Mouse (Mus musculus) granulocyte monocyte progenitor cell, adult 5-6 weeks (primary cell): Measurements from ENCODE around the gene Ubl5. TPM values are rescaled to one million over a fixed set of nuclear protein-coding genes. Genes with fewer than 3 reads are reported as not detected.

Experiments
- ATAC-seq: replicated peaks from 2 replicates; pipeline ENCODE4 v1.8.0; 2016; ENCODE audit warnings: mild to moderate bottlenecking, moderate TSS enrichment, inconsistent platforms; ENCODE audit not compliant: poor library complexity, severe bottlenecking
- total RNA-seq, 2 experiments: library from RNA; stranded (forward) in 1 of 2; stranded (reverse) in 1 of 2; fragments of 200-712, 200-1000 nt in 1 of 2; fragments of >200 nt in 1 of 2; fragmentation: Nextera tagmentation in 1 of 2; gene quantifications; 2 replicates each; pipeline ENCODE4 v1.2.3; 2014 to 2017

Gene Ubl5
- total RNA-seq, 2 experiments from 2014 or later, result 107 to 544 TPM

DNA sequence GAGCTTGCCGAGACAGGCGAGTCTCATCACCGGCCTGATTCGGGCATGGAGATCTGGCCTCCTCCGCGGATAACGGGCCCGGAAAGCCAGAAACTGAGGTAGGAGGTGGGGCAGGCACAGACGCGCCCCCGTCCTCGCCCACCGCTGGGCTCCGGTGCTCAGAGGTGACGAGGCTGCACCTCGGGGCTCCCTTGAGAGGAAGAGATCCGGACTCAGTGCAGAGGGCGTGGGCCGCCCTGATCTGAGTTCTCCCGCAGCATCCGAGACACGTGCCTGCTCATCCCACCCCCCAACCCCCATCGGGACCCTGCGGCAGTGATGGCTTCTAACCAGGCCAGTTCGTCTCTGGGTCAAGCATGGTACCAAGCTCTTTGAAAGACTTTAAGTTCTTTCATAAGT is 9.6 kb downstream of the Ubl5 start:
- peak; percentile 31 for ATAC-seq

- no peak for ATAC-seq
These were observed 11.2 kb downstream of the Ubl5 start for GRCm38 (mm10) chr9:20653859-20654258.

DNA sequence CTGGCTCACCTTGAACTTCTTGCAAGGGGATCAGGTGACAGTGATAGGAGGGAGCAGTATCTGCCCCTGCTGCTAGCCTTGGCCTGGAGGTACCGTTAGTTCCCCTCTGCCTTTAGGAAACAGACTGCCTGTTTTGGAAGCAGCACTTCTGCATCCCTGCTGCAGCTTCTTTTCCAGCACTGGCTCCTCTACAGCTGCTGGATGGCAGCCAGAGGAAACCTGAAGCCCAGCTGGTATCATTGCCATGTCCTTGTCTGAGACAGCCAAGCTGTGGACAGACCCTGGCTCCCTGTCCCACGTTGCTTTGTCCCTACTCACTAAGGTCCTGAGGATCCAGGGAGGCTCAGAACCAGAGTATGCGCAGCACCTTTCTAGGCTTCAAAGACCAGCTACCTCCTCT is 14.9 kb downstream of the Ubl5 start:
- no peak for ATAC-seq

- ATAC-seq, result peak; percentile 79
These were observed 19.6 kb downstream of the Ubl5 start for GRCm38 (mm10) chr9:20662325-20662724.

GRCm38 (mm10) chr9:20662874-20663273 is 20.2 kb downstream of the Ubl5 start:
- ATAC-seq, result no peak

- ATAC-seq, result no peak
These were observed 21.3 kb downstream of the Ubl5 start for GRCm38 (mm10) chr9:20663956-20664355.

- ATAC-seq, result no peak
These were observed 21.7 kb downstream of the Ubl5 start for GRCm38 (mm10) chr9:20664366-20664765.

- no peak for ATAC-seq
These were observed 22.4 kb downstream of the Ubl5 start for GRCm38 (mm10) chr9:20664982-20665637.

DNA sequence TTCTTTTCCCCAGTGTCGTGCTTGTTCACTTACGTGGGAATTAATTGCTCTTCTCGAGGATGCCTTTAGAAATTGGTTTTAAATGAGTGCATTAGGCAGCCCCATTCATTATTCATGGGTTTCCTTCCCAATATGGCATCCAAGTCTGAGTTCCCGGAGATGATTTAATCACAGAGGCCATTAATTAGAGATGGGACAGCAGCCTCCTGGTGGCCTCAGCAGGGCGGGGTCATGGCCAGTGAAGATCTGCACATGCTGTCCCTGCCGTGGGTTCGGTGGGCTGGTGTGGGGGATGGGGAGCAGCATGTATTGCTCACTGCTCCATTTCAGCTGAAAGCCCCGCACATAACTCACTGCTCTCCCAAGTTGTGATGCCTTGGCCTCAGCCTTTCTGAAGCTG is 23.2 kb downstream of the Ubl5 start:
- ATAC-seq, result no peak

- no peak for ATAC-seq
These were observed 23.9 kb downstream of the Ubl5 start for GRCm38 (mm10) chr9:20666510-20667034.

- ATAC-seq, result no peak
These were observed 25.4 kb downstream of the Ubl5 start for GRCm38 (mm10) chr9:20668065-20668464.

- ATAC-seq, result peak; percentile 60
These were observed 29.4 kb downstream of the Ubl5 start for GRCm38 (mm10) chr9:20672047-20672446.

DNA sequence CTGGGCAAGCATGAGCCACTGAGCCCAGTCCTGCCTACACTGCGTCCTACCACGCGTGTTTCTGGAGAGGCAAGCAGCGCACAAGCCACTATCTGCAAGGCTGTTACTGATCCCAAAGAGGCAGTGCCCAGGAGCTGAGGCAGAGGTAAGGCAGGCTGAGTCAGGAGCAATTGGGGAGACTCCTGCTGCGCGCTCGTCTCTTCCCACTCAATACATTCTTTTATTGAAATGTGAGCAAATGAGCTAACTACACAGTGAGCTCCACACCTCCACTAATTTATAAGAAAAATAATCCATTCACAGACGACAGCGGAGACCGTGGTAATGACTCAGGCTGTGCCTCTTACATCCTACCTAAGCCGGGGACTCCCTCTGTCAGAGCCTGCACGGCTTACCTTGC is 35.2 kb downstream of the Ubl5 start:
- ATAC-seq, result no peak

DNA sequence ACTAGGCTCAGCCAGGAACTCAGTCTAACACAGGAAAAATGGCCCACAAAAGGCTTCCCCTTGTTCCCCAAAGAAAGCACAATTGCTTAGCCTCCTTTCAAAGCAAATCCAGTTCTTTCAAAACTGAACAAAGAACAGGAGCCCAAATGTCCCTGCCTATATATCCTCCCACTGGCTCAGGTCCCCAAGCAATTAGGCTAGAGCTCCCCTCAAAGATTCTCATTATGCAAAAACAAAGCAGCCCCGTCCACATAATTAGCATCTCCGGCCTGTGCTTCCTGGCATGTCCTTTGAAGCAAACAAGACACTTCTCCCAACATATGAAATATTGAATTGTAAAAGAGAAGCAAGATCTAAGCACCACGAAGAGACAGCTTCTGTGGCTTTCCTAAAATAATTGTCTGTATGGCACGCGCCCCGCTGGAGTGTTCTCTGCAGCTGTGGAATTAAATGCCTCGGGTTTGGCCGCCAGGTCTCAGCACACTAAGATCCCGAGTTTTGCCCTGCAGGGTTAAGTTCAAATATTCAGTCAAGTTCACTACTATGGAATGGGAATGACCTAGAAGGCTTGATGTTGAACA is 37.8 kb downstream of the Ubl5 start:
- no peak for ATAC-seq

DNA sequence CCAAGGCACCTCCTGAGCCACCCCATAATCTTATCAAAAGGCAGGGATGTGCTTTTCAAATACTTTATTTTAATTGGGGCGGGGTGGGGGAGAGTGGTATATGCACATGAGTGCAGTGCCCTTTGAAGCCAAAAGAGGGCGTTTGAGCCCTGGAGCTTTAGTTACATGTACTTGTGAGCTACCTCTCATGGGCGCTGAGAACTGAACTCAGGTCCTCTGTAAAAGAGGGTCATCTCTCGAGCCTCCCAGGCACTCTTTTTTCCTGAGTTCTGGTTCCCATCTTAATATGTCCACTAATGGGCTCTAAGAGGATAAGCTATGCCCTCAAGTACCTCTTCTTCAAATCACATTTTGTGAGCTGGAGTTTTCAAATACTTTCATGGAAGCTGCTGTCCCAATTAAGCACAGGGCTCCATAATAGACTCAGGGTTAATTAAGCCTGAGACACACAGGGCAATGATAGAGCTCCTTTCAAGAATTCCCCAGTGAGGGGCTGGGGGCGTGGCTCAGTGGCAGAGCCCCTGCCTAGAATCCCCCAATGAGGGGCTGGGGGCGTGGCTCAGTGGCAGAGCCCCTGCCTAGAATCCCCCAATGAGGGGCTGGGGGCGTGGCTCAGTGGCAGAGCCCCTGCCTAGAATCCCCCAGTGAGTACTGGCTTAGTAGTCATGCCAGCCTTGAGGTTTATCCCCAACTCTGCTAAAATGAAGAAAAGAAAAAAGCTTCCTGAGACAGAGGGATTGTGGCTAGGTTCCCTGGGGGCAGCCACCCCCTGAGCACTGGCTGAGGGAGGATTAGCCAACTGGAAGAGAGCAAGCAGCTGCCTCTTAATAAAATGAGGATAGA is 39.1 kb downstream of the Ubl5 start:
- no peak for ATAC-seq

GRCm38 (mm10) chr9:20682389-20682722 is 39.7 kb downstream of the Ubl5 start:
- ATAC-seq, result no peak

GRCm38 (mm10) chr9:20685081-20685861 is 42.6 kb downstream of the Ubl5 start:
- no peak for ATAC-seq

DNA sequence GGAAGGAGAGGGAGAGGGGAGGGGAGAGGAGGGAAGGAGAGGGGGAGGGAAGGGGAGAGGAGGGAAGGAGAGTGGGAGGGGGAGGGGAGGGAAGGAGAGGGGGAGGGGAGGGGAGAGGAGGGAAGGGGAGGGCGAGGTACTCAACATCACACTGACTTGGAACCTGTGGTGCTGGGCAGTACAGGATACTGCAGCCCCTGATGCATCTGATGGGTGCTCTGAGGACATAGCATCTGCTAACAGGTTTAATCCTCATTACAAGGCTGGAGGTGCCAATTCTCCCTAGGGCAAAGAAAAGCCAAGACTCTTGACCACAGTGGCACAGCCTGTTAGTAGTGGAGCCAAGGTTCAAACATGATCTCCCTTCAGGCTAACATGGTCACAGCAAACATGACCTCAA is 46.7 kb downstream of the Ubl5 start:
- ATAC-seq, result no peak

DNA sequence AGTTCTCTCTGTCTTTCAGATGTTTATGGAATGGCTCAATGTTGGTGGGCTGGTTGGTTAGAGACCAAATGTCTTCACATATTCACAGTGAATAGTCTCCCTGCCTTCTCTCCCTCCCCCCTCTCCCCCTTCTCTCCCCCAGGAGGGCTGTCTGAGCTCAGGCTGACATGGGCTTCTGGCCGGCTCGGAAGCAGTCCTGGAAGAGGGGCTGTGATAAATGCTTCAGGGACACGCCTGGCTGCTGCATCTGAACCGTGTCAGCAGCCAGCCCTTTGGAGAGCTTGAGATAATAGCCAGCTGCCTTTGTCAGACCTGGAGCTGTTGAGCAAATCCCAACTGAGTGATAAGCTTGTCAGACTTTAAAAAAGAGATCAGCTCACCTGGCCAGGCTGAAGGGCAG is 47.2 kb downstream of the Ubl5 start:
- ATAC-seq, result no peak

GRCm38 (mm10) chr9:20690449-20690848 is 47.8 kb downstream of the Ubl5 start:
- ATAC-seq, result peak; percentile 86

DNA sequence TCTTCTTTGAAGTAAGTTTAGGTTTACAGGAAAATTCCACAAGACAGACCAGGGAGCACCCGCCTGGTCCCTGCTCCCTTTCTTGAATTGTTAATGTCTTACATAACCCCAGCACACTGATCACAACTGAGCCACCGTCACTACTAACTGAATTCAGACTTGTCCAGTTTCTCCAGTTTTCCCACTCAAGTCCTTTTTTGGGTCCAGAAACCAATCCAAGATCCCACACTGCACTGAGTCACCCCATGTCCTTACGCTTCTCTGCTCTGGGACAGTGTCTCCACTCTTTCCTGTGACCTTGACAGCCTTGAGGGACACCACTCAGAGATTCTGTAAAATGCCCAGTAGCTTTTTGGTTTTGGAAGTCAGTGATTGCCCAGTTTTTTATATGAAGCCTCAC is 50.2 kb downstream of the Ubl5 start:
- no peak for ATAC-seq
